Mouse (Mus musculus): ENCODE measurements around the gene Ust.
A peak's percentile ranks its signal among the peaks of the same experiment; 100 is the strongest.

Ust gene

GRCm38 (mm10) chr10:8330958-8331357, 187.7 kb downstream of the Ust start:
- DNase-seq (ENCODE audit: low read depth, low spot score), result no peak

DNA sequence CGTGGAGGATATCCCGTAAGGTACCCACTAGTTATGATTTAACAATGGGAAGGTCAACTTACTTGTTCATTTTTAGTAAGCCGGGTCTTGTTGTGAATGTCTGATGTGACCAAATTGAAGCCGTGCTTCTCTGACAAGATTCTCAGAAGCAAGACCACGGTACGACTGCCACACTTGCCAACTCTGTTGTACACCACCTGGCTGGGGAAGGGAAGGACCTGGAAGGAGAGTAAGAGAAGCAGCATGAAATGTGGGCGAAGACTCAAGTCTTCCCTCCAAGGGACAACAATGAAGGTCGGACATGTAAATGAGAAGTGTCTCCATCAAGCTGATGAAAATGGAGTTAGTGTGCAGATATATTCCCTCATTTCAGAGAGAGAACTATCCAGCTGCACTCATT, 188.6 kb downstream of the Ust start:
- DNase-seq (ENCODE audit: low read depth, low spot score), result no peak

DNA sequence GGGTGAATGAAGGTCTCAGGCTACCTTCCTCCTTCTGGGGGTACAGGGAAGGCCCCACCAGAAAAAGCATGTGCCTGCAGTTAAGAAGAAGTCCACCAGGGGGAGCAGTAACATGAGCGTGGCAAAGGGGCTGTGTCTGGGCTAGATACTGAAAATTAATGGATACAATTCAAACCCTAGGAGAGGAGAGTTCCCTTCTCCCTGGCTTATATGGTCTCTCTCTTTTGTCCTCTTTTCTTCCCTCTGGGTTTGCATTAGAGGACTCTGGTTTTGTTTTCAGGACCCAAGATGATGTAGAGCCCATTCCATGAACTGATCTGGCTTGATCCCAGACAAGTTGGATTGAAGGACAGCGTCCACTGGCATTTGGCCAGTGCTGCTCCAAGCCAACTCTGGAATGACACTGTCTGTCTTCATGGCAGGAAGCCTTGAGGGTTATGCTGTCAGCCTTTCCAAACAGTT, 195.3 kb downstream of the Ust start:
- DNase-seq (ENCODE audit: low read depth, low spot score), result peak; percentile 16

DNA sequence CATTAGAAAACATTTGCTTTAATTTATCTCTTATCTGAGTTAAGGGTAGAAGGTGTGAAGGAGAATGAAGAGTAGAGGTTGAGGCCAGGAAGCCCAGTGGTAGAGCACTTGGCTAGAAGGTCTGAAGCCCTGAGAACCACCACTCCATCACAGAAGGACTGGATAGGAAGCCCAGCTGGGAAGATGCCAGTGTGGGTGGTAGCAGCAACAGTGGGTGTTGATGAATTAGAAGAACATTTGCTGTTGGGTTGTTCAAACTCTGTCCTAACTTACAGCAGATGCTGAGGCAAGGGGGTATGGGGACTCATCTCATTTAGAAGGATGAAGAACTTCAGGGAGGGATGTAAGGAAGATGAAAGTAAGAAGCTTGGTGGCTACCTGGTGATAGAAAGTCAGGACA, 197.9 kb downstream of the Ust start:
- DNase-seq (ENCODE audit: low read depth, low spot score), result no peak

GRCm38 (mm10) chr10:8309435-8309834, 209.2 kb downstream of the Ust start:
- no peak for DNase-seq (ENCODE audit: low read depth, low spot score)

DNA sequence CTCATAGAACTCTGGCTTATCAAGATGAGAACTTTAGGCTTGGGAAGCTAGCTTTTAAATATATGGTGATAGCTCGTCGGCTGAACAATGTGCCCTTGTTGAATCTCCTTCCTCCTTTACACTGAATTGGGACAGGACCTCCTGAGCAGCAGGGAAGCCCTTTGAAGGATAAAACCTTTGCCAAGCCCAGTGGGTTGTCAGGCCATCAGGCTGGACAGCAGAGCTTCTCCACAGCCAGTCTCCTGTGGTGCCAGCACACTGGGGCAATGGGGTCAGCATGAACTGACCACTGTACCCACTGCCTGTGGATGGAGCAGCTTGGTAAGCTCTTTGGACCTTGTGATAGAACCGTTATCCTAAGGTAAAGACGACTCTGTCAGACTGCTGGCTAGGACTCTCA, 214.4 kb downstream of the Ust start:
- DNase-seq (ENCODE audit: low read depth, low spot score), result no peak

DNA sequence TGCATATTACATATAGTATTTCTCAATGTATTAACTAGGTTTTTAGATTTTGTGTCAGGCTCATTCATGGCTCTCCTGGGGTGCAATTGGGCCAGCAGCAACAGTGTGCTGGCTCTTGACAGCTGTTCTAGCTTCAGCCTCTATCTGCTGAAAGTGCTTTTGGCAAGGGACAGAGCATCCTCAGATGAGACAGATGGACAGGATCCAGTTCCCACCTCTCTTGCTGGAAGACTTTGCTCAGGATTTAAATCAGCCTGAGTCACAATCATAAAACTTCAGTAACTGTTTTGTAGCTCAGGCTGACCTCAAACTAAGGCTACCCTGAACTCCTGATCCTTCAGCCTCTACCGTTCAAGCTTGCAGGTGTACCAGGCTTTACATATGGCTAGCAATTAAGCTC, 219.5 kb downstream of the Ust start:
- no peak for DNase-seq (ENCODE audit: low read depth, low spot score)

DNA sequence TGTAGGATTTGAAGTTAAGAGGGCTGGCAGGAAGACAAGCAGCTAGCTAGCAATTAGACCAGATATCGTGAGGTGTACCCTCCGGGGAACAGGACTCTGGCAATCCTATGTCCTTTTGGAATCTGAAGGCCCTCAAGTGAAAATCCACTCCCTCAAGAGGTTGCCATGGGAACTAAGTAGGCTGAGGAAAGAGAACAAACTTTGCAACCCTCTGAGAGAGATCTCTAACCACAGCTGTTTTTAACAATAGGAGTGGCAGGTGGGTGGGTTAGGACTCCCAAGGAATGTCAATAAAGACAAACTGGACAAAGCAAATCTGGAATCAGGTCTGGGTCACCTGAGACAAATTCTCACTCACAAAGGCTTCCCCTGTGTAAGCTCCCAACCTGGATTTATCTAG, 221.4 kb downstream of the Ust start:
- DNase-seq (ENCODE audit: low read depth, low spot score), result no peak

GRCm38 (mm10) chr10:8290661-8291060, 228.0 kb downstream of the Ust start:
- no peak for DNase-seq (ENCODE audit: low read depth, low spot score)

GRCm38 (mm10) chr10:8287350-8287791, 231.3 kb downstream of the Ust start:
- DNase-seq (ENCODE audit: low read depth, low spot score), result no peak

- DNase-seq (ENCODE audit: low read depth, low spot score), result no peak
Observed at GRCm38 (mm10) chr10:8283991-8284390, 234.6 kb downstream of the Ust start.

DNA sequence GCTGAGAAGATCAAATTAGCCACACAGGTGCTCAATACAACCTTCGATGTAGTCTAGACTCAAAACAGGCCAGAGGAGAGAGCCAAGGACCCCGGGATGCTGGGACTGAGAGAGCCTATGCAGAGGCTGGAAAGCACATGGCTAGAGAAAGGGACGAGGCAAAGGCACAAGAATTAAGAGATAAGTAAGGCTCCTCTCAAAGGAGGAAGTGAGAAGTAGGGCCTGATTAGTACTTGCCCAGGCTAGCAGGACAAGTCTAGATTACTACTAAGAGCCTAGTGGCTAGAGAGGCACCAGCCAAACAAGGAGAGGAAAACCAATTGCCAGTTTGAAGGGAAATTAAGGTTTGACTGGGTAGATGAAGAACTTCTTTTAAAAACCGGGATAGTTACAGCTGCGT, 241.5 kb downstream of the Ust start:
- DNase-seq (ENCODE audit: low read depth, low spot score), result no peak

- no peak for DNase-seq (ENCODE audit: low read depth, low spot score)
Observed at GRCm38 (mm10) chr10:8269681-8270080, 248.9 kb downstream of the Ust start.

GRCm38 (mm10) chr10:8259716-8260115, 258.9 kb downstream of the Ust start:
- no peak for DNase-seq (ENCODE audit: low read depth, low spot score)

GRCm38 (mm10) chr10:8250005-8250404, 268.6 kb downstream of the Ust start:
- no peak for DNase-seq (ENCODE audit: low read depth, low spot score)

DNA sequence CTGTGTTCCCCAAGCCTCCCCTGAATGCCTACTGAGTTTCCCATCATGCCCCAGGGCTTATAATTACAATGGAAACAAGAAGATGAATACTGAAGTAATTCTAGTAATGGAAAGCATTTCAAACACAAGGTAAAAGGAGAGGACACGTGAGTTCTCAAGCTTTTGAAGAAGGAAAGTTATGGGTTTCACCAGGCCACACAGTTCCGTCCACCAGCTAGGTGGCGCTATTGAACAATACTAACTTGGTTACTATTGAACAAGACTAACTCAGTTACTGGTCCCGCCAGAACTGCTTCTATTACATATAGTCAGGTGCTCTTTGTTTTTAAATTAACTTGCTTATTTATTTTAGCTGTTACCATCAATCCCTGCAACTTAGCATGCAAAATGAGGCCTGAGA, 276.3 kb downstream of the Ust start:
- DNase-seq (ENCODE audit: low read depth, low spot score), result no peak

GRCm38 (mm10) chr10:8240703-8241102, 277.9 kb downstream of the Ust start:
- DNase-seq (ENCODE audit: low read depth, low spot score), result no peak

GRCm38 (mm10) chr10:8240242-8240641, 278.4 kb downstream of the Ust start:
- DNase-seq (ENCODE audit: low read depth, low spot score), result peak; percentile 44

- no peak for DNase-seq (ENCODE audit: low read depth, low spot score)
Observed at GRCm38 (mm10) chr10:8236780-8237571, 281.6 kb downstream of the Ust start.

DNA sequence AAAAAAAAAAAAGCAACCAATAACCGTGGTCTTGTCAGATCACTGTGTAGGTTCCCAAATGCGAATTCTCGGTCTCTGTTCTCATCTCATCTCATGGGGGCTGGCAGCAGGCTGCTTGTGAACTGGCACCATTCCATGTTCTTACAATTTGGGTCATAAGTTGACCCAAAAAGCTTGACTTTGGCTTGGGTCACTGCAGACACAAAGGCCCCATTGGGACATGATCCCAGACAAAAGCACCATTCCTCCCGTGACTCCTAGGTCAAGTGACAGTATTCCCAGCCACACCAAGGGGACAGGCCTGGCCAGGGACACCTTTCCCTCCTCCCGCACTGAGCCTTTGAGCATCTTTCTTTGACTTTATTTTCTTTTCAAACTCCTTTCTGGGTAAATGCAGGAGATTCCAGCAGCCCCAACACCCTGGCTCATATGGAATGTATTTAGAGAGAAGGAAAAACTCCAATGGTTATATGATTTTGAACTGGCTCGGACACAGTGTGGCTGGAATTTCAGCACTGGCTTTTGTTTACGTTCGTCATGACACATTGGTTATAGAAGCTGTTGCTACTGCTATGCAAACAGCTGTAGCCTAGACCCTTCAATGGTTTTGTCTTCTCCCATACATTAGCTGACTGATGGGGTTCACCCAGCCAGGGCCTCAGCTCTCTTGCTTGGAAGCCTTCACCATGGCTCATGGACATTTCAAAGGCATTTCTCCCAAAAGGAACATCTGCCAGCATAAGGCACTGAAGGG, 285.3 kb downstream of the Ust start:
- no peak for DNase-seq (ENCODE audit: low read depth, low spot score)

DNA sequence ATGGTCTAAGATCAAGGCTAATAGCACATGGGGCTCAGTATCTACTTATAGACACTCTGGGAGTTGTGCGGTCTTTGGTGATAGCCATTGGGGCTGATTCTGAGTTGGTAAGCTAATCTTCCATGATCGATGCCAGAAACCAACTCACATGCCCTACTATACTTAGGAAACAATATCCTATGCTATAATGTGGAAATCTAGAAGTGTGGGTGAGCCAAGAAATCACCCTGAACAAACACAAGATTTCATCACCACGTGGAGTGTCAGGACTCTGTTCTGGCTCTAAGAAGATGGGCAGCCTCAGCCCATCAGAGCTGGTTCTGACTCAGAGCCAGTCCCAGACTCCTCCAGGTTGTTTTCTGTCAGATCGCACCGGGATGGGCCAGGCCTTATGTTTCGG, 286.1 kb downstream of the Ust start:
- no peak for DNase-seq (ENCODE audit: low read depth, low spot score)

- no peak for DNase-seq (ENCODE audit: low read depth, low spot score)
Observed at GRCm38 (mm10) chr10:8228375-8228743, 290.3 kb downstream of the Ust start.

Data from retina, adult 2 months (tissue).